Mouse (Mus musculus): Measurements from ENCODE around the gene Tmem238.

GRCm38 (mm10) chr7:4776131-4776530 is 13.3 kb downstream of the Tmem238 start:
- TF ChIP-seq POLR2A (IDR thresholded peaks at IDR 0.05; ENCODE audit: borderline replicate concordance, extremely low read depth, low read depth, low read length) = no peak
- TF ChIP-seq CTCF (IDR thresholded peaks at IDR 0.05; ENCODE audit: insufficient read depth, low read length) = no peak

All from lung, adult 2 months (tissue).